Mouse (Mus musculus) layer of hippocampus, postnatal 14 days (tissue): ENCODE results near the gene Invs. TPM values are rescaled to one million over a fixed set of nuclear protein-coding genes. Genes with fewer than 3 reads are reported as not detected.

Experiments used
- DNase-seq, 2 experiments: peaks; one replicate each; pipeline ENCODE4 v3.0.0; 2021 to 2022; ENCODE audit warnings: low spot score in 2 of 2, mixed read lengths in 1 of 2
- total RNA-seq, 2 experiments: library from RNA; stranded (reverse); gene quantifications; 2 replicates each; pipeline ENCODE4 v1.2.3; 2021

Invs gene
- total RNA-seq, 2 experiments from 2014 or later = 11.9 to 12.9 TPM

- no peak for DNase-seq
Observed at GRCm38 (mm10) chr4:48454106-48454773, 174.7 kb downstream of the Invs start.

GRCm38 (mm10) chr4:48458436-48458835 lies 178.9 kb downstream of the Invs start:
- no peak for DNase-seq

GRCm38 (mm10) chr4:48461060-48461459 lies 181.5 kb downstream of the Invs start:
- no peak for DNase-seq

GRCm38 (mm10) chr4:48470977-48471376 lies 191.4 kb downstream of the Invs start:
- DNase-seq = no peak

- no peak for DNase-seq
Observed at GRCm38 (mm10) chr4:48472052-48472791, 192.7 kb downstream of the Invs start.

GRCm38 (mm10) chr4:48472792-48473650 lies 193.5 kb downstream of the Invs start, which contains the start of gene Tex10:
Gene Tex10, minus strand, starts transcription at chr4:48473459.
- DNase-seq = peak; percentile 82 to 86

- no peak for DNase-seq
Observed at GRCm38 (mm10) chr4:48473651-48474011, 194.1 kb downstream of the Invs start.

- DNase-seq = no peak
Observed at GRCm38 (mm10) chr4:48481287-48481686, 201.7 kb downstream of the Invs start.

Other genes with a start within 250 kb of the Invs start
- gene Nr4a3, start 234.6 kb upstream of the Invs start, total RNA-seq = 10 to 100 TPM; 90.2 to 95.4 TPM
- gene Stx17, start 154.8 kb upstream of the Invs start, total RNA-seq = 10 to 100 TPM; 24.7 to 28.4 TPM
- gene Erp44, start 202 bp upstream of the Invs start, total RNA-seq = 10 to 100 TPM; 38.3 to 40.8 TPM
- 10 to 100 TPM; 22.5 to 26.6 TPM for gene Tex10, start 193.7 kb downstream of the Invs start, total RNA-seq